15 mouse cellular contexts compared by ENCODE assay signal in genomic region chr1:105301764-105302163, GRCm38 (mm10). TPM values are rescaled to one million over a fixed set of nuclear protein-coding genes. Genes with fewer than 3 reads are reported as not detected.
DNase-seq lines count a peak whose midpoint lies in the region; ATAC-seq and TF ChIP-seq lines count a peak whose summit lies in the region.
"Had no signal": no experiment of that assay in that cellular context is flagged by ENCODE, and none has a peak within 500 bp of the region (broad histone marks: within the 10 kb centered on the region; RNA-seq: fewer than 3 reads in every experiment).

No protein-coding gene starts in this region.

- H3K4me3 ChIP-seq in forebrain, embryonic 13.5 days: no peak overlapping the region
- no peak overlapping the region for H3K4me3 ChIP-seq in forebrain, embryonic 11.5 days (ENCODE audit: low read depth, low read length)
- no peak overlapping the region for H3K4me3 ChIP-seq in midbrain, embryonic 13.5 days (replicated peaks)
- H3K4me3 ChIP-seq in midbrain, embryonic 11.5 days (ENCODE audit: low read depth, low read length): no peak overlapping the region
- no peak overlapping the region for H3K4me3 ChIP-seq in brown adipose tissue, adult 24 weeks (ENCODE audit: insufficient read depth, low read depth, low read length)
- no peak overlapping the region for H3K4me3 ChIP-seq in hindbrain, postnatal 0 days (ENCODE audit: low read length)
- H3K4me3 ChIP-seq: gastrocnemius, adult 2 months; lung, embryonic 15.5 days; neural tube, embryonic 13.5 days; stomach, embryonic 15.5 days had no signal

- H3K9ac ChIP-seq in forebrain, embryonic 13.5 days: no peak overlapping the region
- H3K9ac ChIP-seq in forebrain, embryonic 11.5 days (ENCODE audit: low read length): no peak overlapping the region
- no peak overlapping the region for H3K9ac ChIP-seq in midbrain, embryonic 13.5 days (replicated peaks)
- no peak overlapping the region for H3K9ac ChIP-seq in midbrain, embryonic 11.5 days (ENCODE audit: low read length)
- no peak overlapping the region for H3K9ac ChIP-seq in hindbrain, postnatal 0 days (replicated peaks; ENCODE audit: low read length)
- H3K9ac ChIP-seq: lung, embryonic 15.5 days; neural tube, embryonic 13.5 days; stomach, embryonic 15.5 days had no signal

- H3K27ac ChIP-seq in forebrain, embryonic 13.5 days: peak overlapping the region; percentile 61; the same call in 1 of the 2 replicates
- no peak overlapping the region for H3K27ac ChIP-seq in forebrain, embryonic 11.5 days (ENCODE audit: low read depth, low read length)
- H3K27ac ChIP-seq in midbrain, embryonic 13.5 days: no peak overlapping the region
- no peak overlapping the region for H3K27ac ChIP-seq in midbrain, embryonic 11.5 days (ENCODE audit: low read depth, low read length)
- peak overlapping the region; percentile 40; the same call in 1 of the 2 replicates for H3K27ac ChIP-seq in brown adipose tissue, adult 24 weeks (replicated peaks; ENCODE audit: low read depth, low read length)
- peak overlapping the region; percentile 32; the same call in 1 of the 2 replicates for H3K27ac ChIP-seq in hindbrain, postnatal 0 days
- H3K27ac ChIP-seq: gastrocnemius, adult 2 months; lung, embryonic 15.5 days; neural tube, embryonic 13.5 days; stomach, embryonic 15.5 days had no signal

- no peaks in the 10 kb centered on the region for H3K27me3 ChIP-seq in forebrain, embryonic 13.5 days
- no peaks in the 10 kb centered on the region for H3K27me3 ChIP-seq in forebrain, embryonic 11.5 days (ENCODE audit: control insufficient read depth, insufficient read depth, low read length)
- no peaks in the 10 kb centered on the region for H3K27me3 ChIP-seq in midbrain, embryonic 13.5 days
- H3K27me3 ChIP-seq in midbrain, embryonic 11.5 days (ENCODE audit: control insufficient read depth, insufficient read depth, low read length): no peaks in the 10 kb centered on the region
- no peaks in the 10 kb centered on the region for H3K27me3 ChIP-seq in hindbrain, postnatal 0 days (ENCODE audit: insufficient read depth, low read length)
- H3K27me3 ChIP-seq: lung, embryonic 15.5 days; neural tube, embryonic 13.5 days; stomach, embryonic 15.5 days had no signal

- H3K4me1 ChIP-seq in forebrain, embryonic 13.5 days: peaks cover 11% of the 10 kb centered on the region; the same call in 1 of the 2 replicates
- H3K4me1 ChIP-seq in forebrain, embryonic 11.5 days (replicated peaks; ENCODE audit: control insufficient read depth, insufficient read depth, low read length): no peaks in the 10 kb centered on the region
- no peaks in the 10 kb centered on the region for H3K4me1 ChIP-seq in midbrain, embryonic 13.5 days (replicated peaks)
- H3K4me1 ChIP-seq in midbrain, embryonic 11.5 days (ENCODE audit: control insufficient read depth, insufficient read depth, low read length): no peaks in the 10 kb centered on the region
- peaks cover 25% of the 10 kb centered on the region for H3K4me1 ChIP-seq in brown adipose tissue, adult 24 weeks (ENCODE audit: control insufficient read depth, insufficient read depth, insufficient read length, low read length)
- 0 out of 2 replicates have a peak, but pooled peaks cover 5% of the 10 kb centered on the region for H3K4me1 ChIP-seq in hindbrain, postnatal 0 days (ENCODE audit: insufficient read depth, low read length)
- H3K4me1 ChIP-seq: lung, embryonic 15.5 days; neural tube, embryonic 13.5 days; stomach, embryonic 15.5 days had no signal

- no peak overlapping the region for H3K4me2 ChIP-seq in forebrain, embryonic 13.5 days
- no peak overlapping the region for H3K4me2 ChIP-seq in forebrain, embryonic 11.5 days (ENCODE audit: low read depth, low read length, severe bottlenecking)
- H3K4me2 ChIP-seq in midbrain, embryonic 13.5 days (replicated peaks): no peak overlapping the region
- H3K4me2 ChIP-seq in midbrain, embryonic 11.5 days: no peak overlapping the region
- no peak overlapping the region for H3K4me2 ChIP-seq in hindbrain, postnatal 0 days (ENCODE audit: low read depth, low read length)
- H3K4me2 ChIP-seq: heart, embryonic 11.5 days; lung, embryonic 15.5 days; neural tube, embryonic 13.5 days; stomach, embryonic 15.5 days had no signal

- no peak for DNase-seq in forebrain, embryonic 11.5 days (ENCODE audit: low spot score)
- DNase-seq in midbrain, embryonic 11.5 days (ENCODE audit: low spot score, missing footprints): no peak
- DNase-seq in hindbrain, postnatal 0 days (ENCODE audit: low spot score): peak; percentile 27
- no peak for DNase-seq in thymus, postnatal 36 days
- no peak for DNase-seq in T-cell, adult 2 months (ENCODE audit: low spot score)
- DNase-seq: gastrocnemius, adult 2 months had no signal

- ATAC-seq in forebrain, embryonic 13.5 days: peak; percentile 79
- no peak for ATAC-seq in forebrain, embryonic 11.5 days (replicated peaks; ENCODE audit: low FRiP score)
- 0 out of 2 replicates have a peak, but pooled peaks have one; percentile 60 for ATAC-seq in midbrain, embryonic 13.5 days
- no peak for ATAC-seq in midbrain, embryonic 11.5 days (ENCODE audit: low FRiP score)
- ATAC-seq in hindbrain, postnatal 0 days: peak; percentile 70

- no peak for TF ChIP-seq CTCF in hindbrain, postnatal 0 days (IDR thresholded peaks at IDR 0.05; ENCODE audit: low read depth)

- 81% methylated on average over 9 of the region's 9 CpGs for WGBS in forebrain, embryonic 13.5 days
- 86% methylated on average over 9 of the region's 9 CpGs for WGBS in forebrain, embryonic 11.5 days
- WGBS in midbrain, embryonic 13.5 days: 85% methylated on average over 9 of the region's 9 CpGs
- 91% methylated on average over 9 of the region's 9 CpGs for WGBS in midbrain, embryonic 11.5 days
- WGBS in hindbrain, postnatal 0 days: 67% methylated on average over 9 of the region's 9 CpGs

- no peaks in the 10 kb centered on the region for H3K36me3 ChIP-seq in forebrain, embryonic 13.5 days (ENCODE audit: poor library complexity, severe bottlenecking)
- no peaks in the 10 kb centered on the region for H3K36me3 ChIP-seq in forebrain, embryonic 11.5 days (ENCODE audit: control insufficient read depth, insufficient read depth, low read length)
- no peaks in the 10 kb centered on the region for H3K36me3 ChIP-seq in midbrain, embryonic 13.5 days
- H3K36me3 ChIP-seq in midbrain, embryonic 11.5 days (ENCODE audit: control insufficient read depth, insufficient read depth, low read length): no peaks in the 10 kb centered on the region
- H3K36me3 ChIP-seq in hindbrain, postnatal 0 days (ENCODE audit: insufficient read depth, low read length): no peaks in the 10 kb centered on the region
- H3K36me3 ChIP-seq: lung, embryonic 15.5 days; neural tube, embryonic 13.5 days; stomach, embryonic 15.5 days had no signal

- H3K9me3 ChIP-seq in forebrain, embryonic 13.5 days (replicated peaks): no peaks in the 10 kb centered on the region
- H3K9me3 ChIP-seq in forebrain, embryonic 11.5 days (ENCODE audit: control insufficient read depth, low read length): no peaks in the 10 kb centered on the region
- H3K9me3 ChIP-seq in midbrain, embryonic 13.5 days: no peaks in the 10 kb centered on the region
- H3K9me3 ChIP-seq in midbrain, embryonic 11.5 days (ENCODE audit: control insufficient read depth, low read length): no peaks in the 10 kb centered on the region
- no peaks in the 10 kb centered on the region for H3K9me3 ChIP-seq in hindbrain, postnatal 0 days (ENCODE audit: low read length)
- H3K9me3 ChIP-seq: lung, embryonic 15.5 days; neural tube, embryonic 13.5 days; stomach, embryonic 15.5 days had no signal

RNA-seq across cellular contexts. Expression of gene Rnf152, which starts 54.7 kb away (rescaled TPM):
- polyA plus RNA-seq in forebrain, embryonic 13.5 days (2015; fragmentation: Nextera tagmentation; extraction: Ambion mirVana): 3.8 and 4.8 TPM in 2 replicates
- 1.4 and 1.6 TPM in 2 replicates for polyA plus RNA-seq in forebrain, embryonic 11.5 days (2014; fragmentation: Nextera tagmentation; extraction: Ambion mirVana)
- polyA plus RNA-seq in midbrain, embryonic 13.5 days (2015; fragmentation: Nextera tagmentation; extraction: Ambion mirVana): 12.0 and 12.1 TPM in 2 replicates
- polyA plus RNA-seq in midbrain, embryonic 11.5 days (2014; fragmentation: Nextera tagmentation; extraction: Ambion mirVana): 2.4 and 2.8 TPM in 2 replicates
- 12.9 and 15.9 TPM in 2 replicates for polyA plus RNA-seq in brown adipose tissue, adult 24 weeks (2012; ENCODE audit: insufficient read depth, insufficient read length, missing spikeins)
- 26.8 and 29.8 TPM in 2 replicates for total RNA-seq in hindbrain, postnatal 0 days (2014; rRNA removed)
- polyA plus RNA-seq in hindbrain, postnatal 0 days (2015; fragmentation: Nextera tagmentation; extraction: Ambion mirVana): 15.1 and 16.6 TPM in 2 replicates
- total RNA-seq: hematopoietic stem cell, adult 5-6 weeks; MEL had no signal

Comparison
In these comparisons a context has a peak if more than half of its experiments do, and no peak if none do; other contexts are left out.
1. ATAC-seq: peak in forebrain, embryonic 13.5 days (single experiment), midbrain, embryonic 13.5 days (single experiment) and hindbrain, postnatal 0 days (single experiment); none in forebrain, embryonic 11.5 days (single experiment) and midbrain, embryonic 11.5 days (single experiment).
2. H3K27ac ChIP-seq: peak in forebrain, embryonic 13.5 days (single experiment), brown adipose tissue, adult 24 weeks (single experiment) and hindbrain, postnatal 0 days (single experiment); none in forebrain, embryonic 11.5 days (single experiment), midbrain, embryonic 13.5 days (single experiment) and midbrain, embryonic 11.5 days (single experiment).